Mouse (Mus musculus) liver, embryonic 16.5 days (tissue): ENCODE measurements around the gene Spa17. TPM values are rescaled to one million over a fixed set of nuclear protein-coding genes. Genes with fewer than 3 reads are reported as not detected.
A peak's percentile ranks its signal among the peaks of the same experiment; 100 is the strongest.

ENCODE experiments used
- ATAC-seq: fragments of 200-750 bp; cut with Nextera tagmentation; 2 replicates; pipeline ENCODE4 v1.8.0; 2017; ENCODE audit warnings: low read depth, mild to moderate bottlenecking, moderate number of reproducible peaks, moderate library complexity
- H3K27ac ChIP-seq: fragments of 300-500 bp; sonication (generic); 2 replicates; pipeline ENCODE4 v1.5.1; 2014; ENCODE audit warnings: mild to moderate bottlenecking, low read length
- H3K27me3 ChIP-seq: fragments of 300-500 bp; sonication (generic); 2 replicates; pipeline ENCODE4 v1.6.1; 2014; ENCODE audit warnings: low read depth, low read length, mixed read lengths; ENCODE audit not compliant: control insufficient read depth, insufficient read depth
- H3K36me3 ChIP-seq: fragments of 300-500 bp; sonication (generic); 2 replicates; pipeline ENCODE4 v1.6.1; 2014; ENCODE audit warnings: mild to moderate bottlenecking; ENCODE audit not compliant: control insufficient read depth, insufficient read depth
- H3K4me1 ChIP-seq: fragments of 300-500 bp; sonication (generic); 2 replicates; pipeline ENCODE4 v1.6.1; 2014; ENCODE audit warnings: low read depth, low read length, mixed read lengths; ENCODE audit not compliant: control insufficient read depth
- H3K4me2 ChIP-seq: fragments of 300-500 bp; sonication (generic); 2 replicates; pipeline ENCODE4 v1.6.1; 2014; ENCODE audit warnings: low read depth, low read length, mixed read lengths
- H3K4me3 ChIP-seq: fragments of 300-500 bp; sonication (generic); 2 replicates; pipeline ENCODE4 v1.5.1; 2014; ENCODE audit warnings: low read depth, mild to moderate bottlenecking, low read length
- H3K9ac ChIP-seq: fragments of 300-500 bp; sonication (generic); 2 replicates; pipeline ENCODE4 v1.6.1; 2014; ENCODE audit warnings: low read depth, low read length
- H3K9me3 ChIP-seq: fragments of 300-500 bp; sonication (generic); replicated peaks from 2 replicates; pipeline ENCODE4 v1.6.1; 2016; ENCODE audit warnings: low read length; ENCODE audit not compliant: control insufficient read depth
- WGBS: fragments of 180-500 bp; shearing (Covaris S2); extraction: QIAGEN DNeasy Blood & Tissue Kit; methylation state at CpG from one replicate; pipeline ENCODE4 v1.1.7; 2014; ENCODE audit not compliant: insufficient replicate concordance; 5-methylcytosine and 5-hydroxymethylcytosine counted together
- polyA plus RNA-seq: library from polyadenylated mRNA; unstranded; fragments of >200 nt; fragmentation: Nextera tagmentation; extraction: Ambion mirVana; gene quantifications from 2 replicates; pipeline ENCODE4 v1.2.1, GENCODE M21; 2015

Spa17 gene
- polyA plus RNA-seq, 1 experiment from 2014 or later, result 2.1 TPM

DNA sequence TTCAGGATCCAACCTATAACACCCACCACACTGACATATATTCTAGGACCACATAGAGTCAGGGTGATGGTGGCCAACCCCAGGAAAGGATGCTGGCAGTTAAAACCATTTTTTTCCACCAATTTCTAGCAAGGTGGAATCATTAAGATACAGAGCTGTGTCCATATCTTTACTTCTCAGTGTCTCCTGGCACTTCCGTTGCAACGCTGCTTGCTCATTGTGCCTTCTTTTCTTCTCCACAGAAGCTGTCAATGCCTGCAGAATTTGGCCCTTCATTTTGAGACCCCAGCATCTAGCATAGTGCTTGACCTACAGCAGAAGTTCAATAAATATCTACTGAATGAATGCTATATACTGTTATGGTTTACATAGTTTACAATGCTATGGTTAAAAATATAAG is 46.5 kb downstream of the Spa17 start:
- no peaks in the 10 kb centered on the region for H3K36me3 ChIP-seq
- 35% methylated on average over 2 of the region's 2 CpGs for WGBS
- H3K9ac ChIP-seq, result no peak overlapping the region
- no peak overlapping the region for H3K4me2 ChIP-seq
- ATAC-seq, result 0 out of 2 replicates have a peak, but pooled peaks have one; percentile 9
- H3K9me3 ChIP-seq, result no peaks in the 10 kb centered on the region
- peaks cover 27% of the 10 kb centered on the region for H3K4me1 ChIP-seq
- H3K4me3 ChIP-seq, result no peak overlapping the region
- no peaks in the 10 kb centered on the region for H3K27me3 ChIP-seq
- no peak overlapping the region for H3K27ac ChIP-seq

DNA sequence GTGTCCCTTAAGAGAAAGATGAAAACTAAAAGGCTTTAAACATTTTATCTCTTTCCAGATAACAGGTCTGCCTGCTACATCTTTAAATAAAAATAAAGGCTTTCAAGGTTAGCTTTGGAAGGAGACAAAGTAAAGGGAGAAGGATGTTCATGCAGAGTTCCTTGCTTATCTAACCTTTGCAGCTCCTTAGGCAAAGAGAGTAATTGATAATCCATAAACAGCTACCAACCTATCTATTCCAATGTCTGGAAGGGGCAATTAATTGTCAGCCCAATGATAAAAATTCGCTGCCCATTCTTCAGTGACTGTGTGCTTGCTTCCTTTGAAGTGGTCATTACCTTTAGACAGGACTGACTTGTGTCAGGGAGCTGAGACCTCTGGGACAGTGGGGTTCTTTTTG is 49.7 kb downstream of the Spa17 start:
- H3K9ac ChIP-seq, result no peak overlapping the region
- H3K36me3 ChIP-seq, result no peaks in the 10 kb centered on the region
- no peak for ATAC-seq
- no peaks in the 10 kb centered on the region for H3K27me3 ChIP-seq
- WGBS, result 6% methylated on average over 1 of the region's 1 CpGs
- no peaks in the 10 kb centered on the region for H3K9me3 ChIP-seq
- H3K4me1 ChIP-seq, result peaks cover 21% of the 10 kb centered on the region
- no peak overlapping the region for H3K4me3 ChIP-seq
- H3K27ac ChIP-seq, result no peak overlapping the region
- no peak overlapping the region for H3K4me2 ChIP-seq

DNA sequence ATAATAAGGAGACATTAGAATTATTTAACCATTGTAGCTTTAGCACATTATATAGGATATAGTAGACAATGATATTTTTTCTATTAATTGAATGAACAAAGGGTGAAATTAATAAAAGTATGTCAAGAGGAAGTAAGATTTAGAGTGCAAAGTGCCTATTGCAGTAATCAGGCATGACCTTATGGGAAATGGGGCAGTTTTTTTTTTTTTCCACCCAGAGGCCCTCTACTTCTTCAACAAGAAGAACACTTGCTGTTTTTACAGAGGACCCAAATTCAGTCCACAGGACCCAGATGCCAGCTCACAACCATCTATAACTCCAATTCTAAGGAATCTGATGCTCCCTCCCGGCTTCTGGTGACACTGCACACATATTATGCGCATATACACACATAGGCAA is 52.9 kb downstream of the Spa17 start:
- H3K27ac ChIP-seq, result no peak overlapping the region
- H3K27me3 ChIP-seq, result no peaks in the 10 kb centered on the region
- WGBS, result 84% methylated on average over 2 of the region's 2 CpGs
- no peak overlapping the region for H3K4me2 ChIP-seq
- H3K36me3 ChIP-seq, result no peaks in the 10 kb centered on the region
- H3K9ac ChIP-seq, result no peak overlapping the region
- H3K9me3 ChIP-seq, result no peaks in the 10 kb centered on the region
- H3K4me1 ChIP-seq, result peaks cover 3% of the 10 kb centered on the region
- H3K4me3 ChIP-seq, result no peak overlapping the region
- no peak for ATAC-seq

DNA sequence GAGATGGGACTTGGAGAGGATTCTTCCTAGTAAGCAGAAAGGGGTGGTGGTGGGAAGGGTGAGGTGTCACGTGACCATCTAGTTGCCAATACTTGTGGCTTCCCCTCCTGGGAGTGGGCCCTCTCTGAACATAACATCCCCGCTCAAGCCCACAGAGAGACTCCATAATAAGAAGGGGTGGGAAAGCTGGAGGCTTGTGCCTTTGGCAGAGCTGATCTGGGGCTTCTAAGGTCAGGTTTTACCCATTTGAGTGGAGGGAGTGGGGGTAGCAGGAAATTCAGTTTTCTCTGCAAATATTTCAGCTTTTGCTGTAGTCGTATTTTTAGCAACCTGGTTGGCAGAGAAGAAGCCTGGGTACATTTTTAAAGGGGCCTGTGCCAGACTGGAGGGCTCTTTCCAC is 57.2 kb downstream of the Spa17 start:
- Histone ChIP-seq H3K27ac (no peak overlapping the region), H3K9ac (no peak overlapping the region), H3K36me3 (no peaks in the 10 kb centered on the region), H3K27me3 (peaks cover 10% of the 10 kb centered on the region), H3K4me2 (no peak overlapping the region), H3K4me3 (no peak overlapping the region), H3K4me1 (peaks cover 17% of the 10 kb centered on the region), H3K9me3 (no peaks in the 10 kb centered on the region)
- 45% methylated on average over 3 of the region's 3 CpGs for WGBS
- ATAC-seq, result no peak

DNA sequence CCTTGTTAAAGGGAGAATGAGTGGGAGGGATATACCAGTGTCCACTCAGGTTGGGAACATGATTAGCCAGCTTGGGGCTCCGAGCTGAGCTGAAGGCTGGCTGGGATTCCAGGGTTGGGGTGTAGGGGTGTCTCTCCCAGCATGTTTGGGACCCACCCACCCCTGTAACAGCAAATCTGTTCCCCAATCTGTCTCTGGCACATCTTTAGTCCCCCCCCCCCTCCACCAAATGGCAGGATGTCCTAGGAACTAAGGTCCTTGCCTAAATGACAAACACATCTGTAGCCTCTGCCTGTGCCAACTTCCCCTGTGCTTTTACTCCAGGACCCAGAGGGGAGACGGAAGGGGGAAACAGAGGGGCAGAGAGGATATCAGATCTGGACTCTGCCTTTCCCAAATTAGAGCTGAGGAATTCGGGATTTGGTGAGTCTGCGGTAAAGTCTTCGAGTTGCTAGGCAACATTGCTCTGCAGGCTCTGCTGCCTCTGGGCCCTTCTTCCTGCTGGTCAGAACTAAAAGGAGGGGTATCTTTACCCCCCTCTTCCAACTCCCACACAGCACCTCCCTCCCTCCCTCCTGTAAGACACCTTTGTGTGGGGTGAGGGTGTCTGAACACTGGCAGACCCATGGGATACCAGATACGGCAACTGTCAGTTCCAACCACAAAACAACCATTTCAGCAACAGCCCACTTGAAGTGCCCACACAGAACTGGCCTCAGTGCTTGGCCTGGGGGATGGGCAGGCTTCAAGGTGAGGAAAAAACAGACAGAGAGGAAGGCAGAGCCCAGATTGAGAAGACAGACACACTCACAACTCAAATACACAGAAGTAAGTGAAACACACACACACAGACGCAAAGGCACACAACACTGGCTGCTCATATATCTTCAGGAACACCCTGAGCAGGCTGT is 58.4 kb downstream of the Spa17 start, which contains the start of gene Siae:
Siae (plus strand) TSS at position 861 of the 911 bp plus-strand sequence.
- peaks cover 17% of the 10 kb centered on the region for H3K4me1 ChIP-seq
- H3K27ac ChIP-seq, result no peak within 1 kb of the TSS
- peaks cover 14% of the 10 kb centered on the region for H3K27me3 ChIP-seq
- no peak within 1 kb of the TSS for H3K4me2 ChIP-seq
- H3K9me3 ChIP-seq, result no peaks in the 10 kb centered on the region
- 34% methylated on average over 7 of the region's 7 CpGs for WGBS
- no peaks in the 10 kb centered on the region for H3K36me3 ChIP-seq
- no peak within 1 kb of the TSS for H3K4me3 ChIP-seq
- H3K9ac ChIP-seq, result no peak within 1 kb of the TSS
- ATAC-seq, result no peak

DNA sequence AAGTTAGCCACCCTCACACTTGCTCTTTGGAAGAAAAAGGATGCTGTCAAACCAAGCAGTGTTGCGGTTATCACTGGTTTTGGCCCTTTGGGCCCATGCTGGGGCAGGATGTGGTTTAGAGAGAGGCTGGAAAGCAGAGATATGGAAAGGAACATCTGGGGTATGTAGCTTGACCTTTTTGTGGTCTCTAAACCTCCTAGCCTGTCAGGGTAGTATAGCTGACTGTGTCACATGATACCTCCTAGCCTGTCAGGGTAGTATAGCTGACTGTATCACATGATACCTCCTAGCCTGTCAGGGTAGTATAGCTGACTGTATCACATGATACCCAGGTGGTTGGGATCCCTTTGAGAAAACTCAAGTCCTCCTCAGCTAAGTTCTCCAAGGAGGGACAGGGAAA is 59.2 kb downstream of the Spa17 start:
- Histone ChIP-seq H3K9ac (no peak overlapping the region), H3K27ac (no peak overlapping the region), H3K4me1 (peaks cover 17% of the 10 kb centered on the region), H3K4me2 (no peak overlapping the region), H3K4me3 (no peak overlapping the region), H3K36me3 (no peaks in the 10 kb centered on the region), H3K9me3 (no peaks in the 10 kb centered on the region), H3K27me3 (peaks cover 14% of the 10 kb centered on the region)
- peak; percentile 67 for ATAC-seq
- 11% methylated on average over 1 of the region's 1 CpGs for WGBS

Other genes starting within 250 kb of the Spa17 start
- not detected in 2 replicates for gene Hepacam, start 246.4 kb downstream of the Spa17 start, polyA plus RNA-seq
- 3.0 and 3.1 TPM in 2 replicates for gene Robo4, start 211.8 kb downstream of the Spa17 start, polyA plus RNA-seq
- gene Robo3, start 180.5 kb downstream of the Spa17 start, polyA plus RNA-seq, result 0.11 and 0.14 TPM in 2 replicates
- gene Msantd2, start 124.4 kb downstream of the Spa17 start, polyA plus RNA-seq, result 2.5 and 2.7 TPM in 2 replicates
- 15.7 and 16.0 TPM in 2 replicates for gene Esam, start 85.6 kb downstream of the Spa17 start, polyA plus RNA-seq
- 0.16 and 0.34 TPM in 2 replicates for gene Vsig2, start 74.5 kb downstream of the Spa17 start, polyA plus RNA-seq
- gene Nrgn, start 60.8 kb downstream of the Spa17 start, polyA plus RNA-seq, result 4.9 and 6.3 TPM in 2 replicates
- gene Siae, start 58.0 kb downstream of the Spa17 start, polyA plus RNA-seq, result 5.4 and 5.5 TPM in 2 replicates
- 45.6 and 46.7 TPM in 2 replicates for gene Tbrg1, start 43.6 kb upstream of the Spa17 start, polyA plus RNA-seq
- not detected in 2 replicates for gene Panx3, start 55.5 kb upstream of the Spa17 start, polyA plus RNA-seq
- not detected in 2 replicates for gene Olfr160, start 102.5 kb upstream of the Spa17 start, polyA plus RNA-seq
- gene Olfr874, start 131.4 kb upstream of the Spa17 start, polyA plus RNA-seq, result not detected in 2 replicates
- not detected in 2 replicates for gene Olfr875, start 158.1 kb upstream of the Spa17 start, polyA plus RNA-seq
- gene Olfr876, start 189.3 kb upstream of the Spa17 start, polyA plus RNA-seq, result not detected in 2 replicates
- gene Olfr877, start 240.5 kb upstream of the Spa17 start, polyA plus RNA-seq, result not detected in 2 replicates